Mouse (Mus musculus) colon, adult 2 months (tissue): ENCODE results near the gene Zfp59. TPM values are rescaled to one million over a fixed set of nuclear protein-coding genes. Genes with fewer than 3 reads are reported as not detected.

ENCODE experiments used
- polyA plus RNA-seq: library from polyadenylated mRNA; depleted of rRNA; stranded (reverse); fragments of >200 nt; gene quantifications from 2 replicates; pipeline ENCODE4 v1.2.3, GENCODE M21; 2012; rRNA removed

The Zfp59 gene
- polyA plus RNA-seq: 0.39 and 0.42 TPM in 2 replicates

GRCm38 (mm10) chr7:27838323-27839249 is at the start of gene Zfp59:
TSS of gene Zfp59 (plus strand) at chr7:27838607.

GRCm38 (mm10) chr7:27806896-27807295 is 31.5 kb upstream of the Zfp59 start, which contains the start of gene Zfp626:
TSS of gene Zfp626 (plus strand) at chr7:27807196.

GRCm38 (mm10) chr7:27857227-27857626 is 18.8 kb downstream of the Zfp59 start, which contains the start of gene Zfp607a:
TSS of gene Zfp607a (plus strand) at chr7:27857527.

Other genes with a start within 250 kb of the Zfp59 start
- 42.0 and 45.4 TPM in 2 replicates for gene Akt2, start 247.1 kb upstream of the Zfp59 start, polyA plus RNA-seq
- 0.28 and 0.57 TPM in 2 replicates for gene Ttc9b, start 184.7 kb upstream of the Zfp59 start, polyA plus RNA-seq
- gene Map3k10, start 164.0 kb upstream of the Zfp59 start, polyA plus RNA-seq: 34.9 and 35.9 TPM in 2 replicates
- gene Zfp607b, start 149.3 kb upstream of the Zfp59 start, polyA plus RNA-seq: 0.08 and 0.20 TPM in 2 replicates
- gene Zfp60, start 107.2 kb upstream of the Zfp59 start, polyA plus RNA-seq: 0.73 and 1.0 TPM in 2 replicates
- 0.21 and 0.61 TPM in 2 replicates for gene Zfp626, start 31.4 kb upstream of the Zfp59 start, polyA plus RNA-seq
- 0.20 and 0.43 TPM in 2 replicates for gene Zfp607a, start 18.9 kb downstream of the Zfp59 start, polyA plus RNA-seq
- gene Zfp974, start 90.9 kb downstream of the Zfp59 start, polyA plus RNA-seq: 0.73 and 1.2 TPM in 2 replicates
- gene Zfp780b, start 140.6 kb downstream of the Zfp59 start, polyA plus RNA-seq: 0.44 and 0.61 TPM in 2 replicates
- 0.12 and 0.15 TPM in 2 replicates for gene Zfp850, start 175.5 kb downstream of the Zfp59 start, polyA plus RNA-seq
- gene Psmc4, start 211.5 kb downstream of the Zfp59 start, polyA plus RNA-seq: 82.0 and 91.9 TPM in 2 replicates
- 3,234 and 3,450 TPM in 2 replicates for gene Fcgbp, start 232.6 kb downstream of the Zfp59 start, polyA plus RNA-seq